Comparison of ENCODE assay signal across 19 mouse cellular contexts in genomic region chr13:35817626-35818025, GRCm38 (mm10).
DNase-seq lines count a peak whose midpoint lies in the region; ATAC-seq and TF ChIP-seq lines count a peak whose summit lies in the region.
"Had no signal": no experiment of that assay in that cellular context is flagged by ENCODE, and none has a peak within 500 bp of the region (broad histone marks: within the 10 kb centered on the region; RNA-seq: fewer than 3 reads in every experiment).

No protein-coding gene starts in this region.

- no peak for TF ChIP-seq CTCF in kidney, adult 2 months (conservative IDR thresholded peaks at IDR 0.05; ENCODE audit: insufficient read depth, insufficient read length, low read depth, low read length)
- no peak for TF ChIP-seq CTCF in CH12.LX (conservative IDR thresholded peaks at IDR 0.05 in 1 of 2, IDR thresholded peaks at IDR 0.05 in 1 of 2; ENCODE audit: low read depth in 2 of 2, low read length in 2 of 2)

- H3K4me3 ChIP-seq in kidney, adult 2 months (ENCODE audit: insufficient read depth, low read depth, low read length) = no peak overlapping the region
- H3K4me3 ChIP-seq in CH12.LX (replicated peaks in 1 of 3; ENCODE audit: low read depth in 2 of 3, low read length in 2 of 3, poor library complexity in 1 of 3) = peak overlapping the region in 1 of 3 experiments; percentile 4
- H3K4me3 ChIP-seq: gastrocnemius, adult 2 months; intestine, embryonic 15.5 days; layer of hippocampus, adult 2 months; liver, embryonic 13.5 days; megakaryocyte, embryonic 14.5 days had no signal

- dilution Hi-C loops in CH12.LX (cut with MboI; ENCODE audit: extremely low pct_ligation_motif_present, extremely low pct_unique_long_range_greater_than_20kb, low sequenced_read_pairs) = no loop called here

- peak; percentile 30 for DNase-seq in kidney, adult 2 months
- DNase-seq in kidney, postnatal 25 days = no peak
- DNase-seq in 3T3-L1 (ENCODE audit: low read depth, low spot score) (peak; percentile 76), CH12.LX (ENCODE audit: extremely low read depth) (no peak)
- DNase-seq in adrenal gland, postnatal 36 days = peak; percentile 53 to 67
- DNase-seq: cerebellum, adult 18-20 months; cerebellum, postnatal 36 days; gastrocnemius, adult 2 months; left cerebral cortex, postnatal 4 days; liver, embryonic 13.5 days; spleen, adult 18-20 months; thymus, postnatal 14 days had no signal

- H3K36me3 ChIP-seq in kidney, adult 2 months (ENCODE audit: control insufficient read depth, insufficient read depth, low read length) = no peaks in the 10 kb centered on the region
- H3K36me3 ChIP-seq in CH12.LX (replicated peaks in 1 of 2; ENCODE audit: control insufficient read depth in 1 of 2, insufficient read depth in 1 of 2, low read length in 1 of 2) = peaks cover 0 to 35% of the 10 kb centered on the region in 2 experiments

- peaks cover 7% of the 10 kb centered on the region for H3K4me1 ChIP-seq in kidney, adult 2 months (ENCODE audit: control insufficient read depth, insufficient read depth, low read length)
- peaks cover 34 to 86% of the 10 kb centered on the region in 2 experiments for H3K4me1 ChIP-seq in CH12.LX (ENCODE audit: control insufficient read depth in 1 of 2, insufficient read depth in 2 of 2)
- H3K4me1 ChIP-seq: intestine, embryonic 15.5 days had no signal

- no peaks in the 10 kb centered on the region for H3K9me3 ChIP-seq in CH12.LX (replicated peaks; ENCODE audit: low read length)
- H3K9me3 ChIP-seq: intestine, embryonic 15.5 days; liver, embryonic 13.5 days; megakaryocyte, embryonic 14.5 days had no signal

- peaks cover 29% of the 10 kb centered on the region for H3K79me2 ChIP-seq in CH12.LX (replicated peaks; ENCODE audit: control insufficient read depth, extremely low read depth, insufficient read depth, poor library complexity, severe bottlenecking)

- peak overlapping the region; percentile 81 for H3K4me2 ChIP-seq in CH12.LX (ENCODE audit: insufficient read depth, low read depth, poor library complexity, severe bottlenecking)
- H3K4me2 ChIP-seq: hindbrain, embryonic 14.5 days; intestine, embryonic 15.5 days; liver, embryonic 13.5 days had no signal

- in situ Hi-C loops in CH12.LX (cut with MboI; ENCODE audit: low pct_ligation_motif_present, low pct_unique_long_range_greater_than_20kb, low sequenced_read_pairs) = no loop called here

- TF ChIP-seq EP300 in CH12.LX (IDR thresholded peaks at IDR 0.05; ENCODE audit: low read length) = no peak

- ATAC-seq in megakaryocyte progenitor cell, adult 5-6 weeks (replicated peaks; ENCODE audit: poor library complexity) = no peak
- no peak for ATAC-seq in granulocyte monocyte progenitor cell, adult 5-6 weeks (replicated peaks; ENCODE audit: poor library complexity, severe bottlenecking)
- ATAC-seq: forebrain, embryonic 16.5 days; intestine, embryonic 15.5 days had no signal

- H3K27me3 ChIP-seq in kidney, adult 2 months (replicated peaks; ENCODE audit: control insufficient read depth, insufficient read depth, low read length) = no peaks in the 10 kb centered on the region
- no peaks in the 10 kb centered on the region for H3K27me3 ChIP-seq in CH12.LX (replicated peaks)
- H3K27me3 ChIP-seq: intestine, embryonic 15.5 days; liver, embryonic 13.5 days; megakaryocyte, embryonic 14.5 days had no signal

- no peak overlapping the region for H3K27ac ChIP-seq in kidney, adult 2 months (ENCODE audit: insufficient read depth, low read depth, low read length)
- H3K27ac ChIP-seq in CH12.LX (ENCODE audit: insufficient read depth, low read depth) = peak overlapping the region; percentile 79
- H3K27ac ChIP-seq: gastrocnemius, adult 2 months; hindbrain, embryonic 14.5 days; intestine, embryonic 15.5 days; layer of hippocampus, adult 2 months; liver, embryonic 13.5 days had no signal

- TF ChIP-seq POLR2A in kidney, adult 2 months (IDR thresholded peaks at IDR 0.05; ENCODE audit: low read depth, low read length) = no peak
- no peak for TF ChIP-seq POLR2A in CH12.LX (IDR thresholded peaks at IDR 0.05; ENCODE audit: low read depth, low read length)

- no peak for TF ChIP-seq RAD21 in CH12.LX (IDR thresholded peaks at IDR 0.05; ENCODE audit: low read depth, low read length)

- H3K9ac ChIP-seq in CH12.LX (ENCODE audit: insufficient read depth, low read depth) = peak overlapping the region; percentile 55; the same call in 1 of the 2 replicates
- H3K9ac ChIP-seq: hindbrain, embryonic 14.5 days; intestine, embryonic 15.5 days; liver, embryonic 13.5 days had no signal

- 36% methylated on average over 3 of the region's 3 CpGs for WGBS in kidney, adult 2 months

TF ChIP-seq in CH12.LX, 34 proteins besides CTCF, POLR2A, EP300 and RAD21:
- TF ChIP-seq MAX (IDR thresholded peaks at IDR 0.05; ENCODE audit: low read length) (no peak), RCOR1 (conservative IDR thresholded peaks at IDR 0.05; ENCODE audit: low read depth, low read length) (no peak), MEF2A (IDR thresholded peaks at IDR 0.05; ENCODE audit: borderline replicate concordance, low read depth, low read length) (no peak), USF2 (conservative IDR thresholded peaks at IDR 0.05; ENCODE audit: low read depth, low read length) (no peak), TBP (conservative IDR thresholded peaks at IDR 0.05; ENCODE audit: low read depth, low read length) (no peak), E2F4 (IDR thresholded peaks at IDR 0.05; ENCODE audit: insufficient replicate concordance, low read depth, low read length) (no peak), ETS1 (conservative IDR thresholded peaks at IDR 0.05; ENCODE audit: low read depth, low read length) (no peak), USF1 (IDR thresholded peaks at IDR 0.05; ENCODE audit: low read depth, low read length) (no peak), ZKSCAN1 (IDR thresholded peaks at IDR 0.05; ENCODE audit: borderline replicate concordance, low read depth, low read length) (no peak), UBTF (IDR thresholded peaks at IDR 0.05; ENCODE audit: low read depth, low read length) (no peak), JUND (conservative IDR thresholded peaks at IDR 0.05; ENCODE audit: low read depth, low read length) (no peak), POLR2AphosphoS2 (IDR thresholded peaks at IDR 0.05; ENCODE audit: low read depth, low read length) (no peak), MYC (IDR thresholded peaks at IDR 0.05; ENCODE audit: low read depth, low read length) (no peak), ELF1 (IDR thresholded peaks at IDR 0.05; ENCODE audit: low read depth, low read length) (no peak), MAZ (IDR thresholded peaks at IDR 0.05; ENCODE audit: low read depth, low read length) (no peak)

Comparison
In these comparisons a context has a peak if more than half of its experiments do, and no peak if none do; other contexts are left out.
1. DNase-seq: peak in kidney, adult 2 months (single experiment), 3T3-L1 (single experiment) and adrenal gland, postnatal 36 days (2 of 2); none in kidney, postnatal 25 days (0 of 2) and CH12.LX (single experiment).